Mouse (Mus musculus) G1E (cell line): ENCODE data around the gene Grm5. TPM values are rescaled to one million over a fixed set of nuclear protein-coding genes. Genes with fewer than 3 reads are reported as not detected.

Source experiments
- ATAC-seq: 2 replicates; pipeline ENCODE4 v1.8.0; 2016; ENCODE audit warnings: mild to moderate bottlenecking; ENCODE audit not compliant: insufficient number of reproducible peaks, poor library complexity, low FRiP score, severe bottlenecking; ENCODE audit errors: extremely low read depth
- DNase-seq: peaks from one replicate; pipeline ENCODE4 v3.0.0; 2012; ENCODE audit warnings: low spot score
- H3K27me3 ChIP-seq: 2 replicates; pipeline ENCODE4 v1.6.1; 2012; ENCODE audit warnings: mild to moderate bottlenecking, low read length, inconsistent platforms; ENCODE audit not compliant: insufficient read depth
- H3K36me3 ChIP-seq: replicated peaks from 2 replicates; pipeline ENCODE3; 2012; ENCODE audit warnings: mild to moderate bottlenecking, inconsistent platforms
- H3K4me1 ChIP-seq: 2 replicates; pipeline ENCODE4 v1.6.1; 2012; ENCODE audit warnings: low read depth, low read length, inconsistent platforms, mixed read lengths; ENCODE audit not compliant: insufficient read depth
- H3K4me3 ChIP-seq: 2 replicates; pipeline ENCODE4 v1.5.1; 2012; ENCODE audit warnings: low read depth, mild to moderate bottlenecking, inconsistent platforms, low read length, moderate library complexity, mixed read lengths
- H3K9me3 ChIP-seq: replicated peaks from 2 replicates; pipeline ENCODE4 v1.6.1; 2012; ENCODE audit warnings: inconsistent platforms
- CTCF ChIP-seq: IDR thresholded peaks from 2 replicates; pipeline ENCODE4 v1.5.1; 2012; ENCODE audit warnings: low read depth, low read length, inconsistent platforms, mixed read lengths
- GATA1 ChIP-seq: IDR thresholded peaks from 2 replicates; pipeline ENCODE4 v1.6.1; 2012; ENCODE audit warnings: borderline replicate concordance, low read length, inconsistent platforms, mixed read lengths
- GATA2 ChIP-seq: IDR thresholded peaks from 2 replicates; pipeline ENCODE4 v1.6.1; 2012; ENCODE audit warnings: low read depth, low read length, inconsistent platforms, borderline replicate concordance
- POLR2AphosphoS5 ChIP-seq: IDR thresholded peaks from 2 replicates; pipeline ENCODE4 v1.6.1; 2012; ENCODE audit warnings: low read depth, low read length, inconsistent platforms; ENCODE audit not compliant: insufficient replicate concordance
- TAL1 ChIP-seq: conservative IDR thresholded peaks from 2 replicates; pipeline ENCODE4 v1.6.1; 2012; ENCODE audit warnings: low read depth, low read length, inconsistent platforms, mixed read lengths
- polyA plus RNA-seq: library from polyadenylated mRNA; stranded (reverse); fragments of >175 nt; gene quantifications from 2 replicates; pipeline ENCODE4 v1.2.3, GENCODE M21; 2012
- total RNA-seq, 2 experiments: library from RNA; stranded (forward) in 1 of 2; stranded (reverse) in 1 of 2; fragments of 200-1000 nt in 1 of 2; fragments of >200 nt in 1 of 2; fragmentation: Nextera tagmentation in 1 of 2; gene quantifications; 2 replicates each; pipeline ENCODE4 v1.2.3; 2014 to 2017

The Grm5 gene
- total and polyA plus RNA-seq, 3 experiments: 0.05 to 0.23 TPM; not detected in 1

DNA sequence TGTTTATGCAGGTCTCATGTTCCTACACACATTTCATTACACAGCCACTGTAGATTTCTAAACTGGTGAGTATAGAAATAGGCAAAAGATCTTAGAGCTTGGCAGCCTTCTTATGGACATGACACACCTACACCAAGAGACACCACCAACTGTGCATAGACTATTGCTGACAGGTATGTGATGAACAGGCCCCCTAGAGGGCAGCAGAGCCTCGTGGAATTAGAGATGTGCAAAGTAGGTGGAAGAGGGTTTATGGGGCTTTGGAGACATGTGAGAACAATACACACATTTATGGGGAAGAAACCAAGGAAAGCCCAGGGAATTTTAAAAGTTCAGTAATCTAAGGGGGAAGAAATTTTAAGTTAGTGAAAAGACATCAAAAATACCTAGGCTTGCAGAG, 513.7 kb downstream of the Grm5 start:
- H3K36me3 ChIP-seq: no peaks in the 10 kb centered on the region
- no peaks in the 10 kb centered on the region for H3K4me1 ChIP-seq
- DNase-seq: no peak
- no peak for ATAC-seq
- TF ChIP-seq CTCF (no peak), GATA2 (no peak), TAL1 (no peak), GATA1 (no peak), POLR2AphosphoS5 (no peak)
- H3K9me3 ChIP-seq: no peaks in the 10 kb centered on the region
- no peak overlapping the region for H3K4me3 ChIP-seq
- H3K27me3 ChIP-seq: no peaks in the 10 kb centered on the region

DNA sequence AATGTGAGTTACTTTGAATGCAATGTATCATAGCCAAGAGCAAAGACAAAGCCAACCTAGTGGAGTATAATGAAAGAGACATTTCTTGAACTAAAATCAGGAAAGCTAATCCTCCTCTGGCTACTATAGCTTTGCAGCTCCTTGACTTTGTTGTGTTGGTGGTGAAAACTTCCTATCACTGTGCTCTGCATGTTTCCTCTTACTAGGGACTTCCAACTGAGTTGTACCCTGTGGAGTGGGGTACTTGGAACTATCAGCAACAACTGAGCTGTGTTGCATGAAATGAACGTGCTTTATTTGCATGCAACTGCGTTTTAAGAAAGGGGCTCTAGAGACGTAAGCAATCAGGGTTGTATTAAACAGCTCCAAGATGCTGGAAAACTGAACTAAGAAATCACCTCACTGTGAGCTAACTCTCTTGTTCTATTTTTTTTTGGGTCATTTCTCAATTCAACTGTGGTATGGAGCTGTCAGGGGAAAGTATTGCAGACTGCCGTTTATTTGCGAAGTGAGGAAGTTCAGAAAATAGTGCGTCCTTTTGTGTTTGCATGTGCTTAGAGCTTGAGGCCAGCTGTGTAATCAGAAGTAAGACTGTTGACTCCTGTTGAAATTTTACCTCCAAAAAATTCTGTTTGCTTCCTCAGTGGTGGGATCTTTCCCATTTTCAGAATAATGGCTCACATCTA, 532.9 kb downstream of the Grm5 start:
- no peak overlapping the region for H3K4me3 ChIP-seq
- TF ChIP-seq POLR2AphosphoS5: no peak
- TF ChIP-seq GATA2: no peak
- no peak for TF ChIP-seq TAL1
- TF ChIP-seq GATA1: no peak
- TF ChIP-seq CTCF: no peak
- no peaks in the 10 kb centered on the region for H3K27me3 ChIP-seq
- DNase-seq: no peak
- H3K36me3 ChIP-seq: no peaks in the 10 kb centered on the region
- no peaks in the 10 kb centered on the region for H3K4me1 ChIP-seq
- no peak for ATAC-seq
- no peaks in the 10 kb centered on the region for H3K9me3 ChIP-seq

DNA sequence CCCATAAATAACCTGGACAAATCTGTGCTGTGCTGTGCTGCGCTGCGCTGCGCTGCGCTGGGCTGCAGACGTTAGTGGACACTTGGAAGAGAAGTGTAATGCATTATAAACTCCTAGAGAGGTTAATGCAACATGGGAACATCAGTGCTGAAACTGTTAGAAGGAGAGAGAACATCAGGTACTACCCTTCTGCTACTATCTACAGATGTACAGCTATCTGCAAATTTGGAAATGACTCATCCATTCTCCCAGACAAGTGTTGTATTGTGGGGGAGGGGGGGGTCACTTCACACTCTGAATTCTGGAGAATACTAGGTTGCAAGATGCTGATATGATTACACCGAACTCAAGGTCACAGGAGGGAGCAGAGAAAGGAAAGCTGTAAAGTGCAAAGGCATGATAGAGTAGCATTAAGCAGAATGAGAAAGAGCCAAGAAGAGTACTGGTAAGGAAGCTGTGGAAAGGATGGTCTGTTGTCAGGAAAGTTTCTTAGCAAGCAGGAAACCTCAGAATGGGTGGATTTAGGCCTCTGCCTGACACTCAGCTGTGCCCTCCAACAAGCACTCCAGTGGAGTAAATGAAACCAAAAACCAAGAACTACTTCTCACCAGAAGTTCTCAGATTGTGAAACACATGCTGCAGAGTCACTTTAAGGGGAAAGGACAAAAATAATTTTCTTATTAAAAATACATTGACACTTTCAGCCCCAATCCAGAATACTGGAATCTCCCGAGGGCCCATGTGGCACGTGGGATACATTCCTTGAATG, 544.3 kb downstream of the Grm5 start:
- ATAC-seq (no peak), DNase-seq (no peak)
- no peaks in the 10 kb centered on the region for H3K36me3 ChIP-seq
- no peaks in the 10 kb centered on the region for H3K27me3 ChIP-seq
- TF ChIP-seq GATA1 (no peak), GATA2 (no peak), POLR2AphosphoS5 (no peak), TAL1 (no peak), CTCF (no peak)
- H3K9me3 ChIP-seq: peaks cover 5% of the 10 kb centered on the region; the same call in 1 of the 2 replicates
- H3K4me1 ChIP-seq: no peaks in the 10 kb centered on the region
- H3K4me3 ChIP-seq: no peak overlapping the region

DNA sequence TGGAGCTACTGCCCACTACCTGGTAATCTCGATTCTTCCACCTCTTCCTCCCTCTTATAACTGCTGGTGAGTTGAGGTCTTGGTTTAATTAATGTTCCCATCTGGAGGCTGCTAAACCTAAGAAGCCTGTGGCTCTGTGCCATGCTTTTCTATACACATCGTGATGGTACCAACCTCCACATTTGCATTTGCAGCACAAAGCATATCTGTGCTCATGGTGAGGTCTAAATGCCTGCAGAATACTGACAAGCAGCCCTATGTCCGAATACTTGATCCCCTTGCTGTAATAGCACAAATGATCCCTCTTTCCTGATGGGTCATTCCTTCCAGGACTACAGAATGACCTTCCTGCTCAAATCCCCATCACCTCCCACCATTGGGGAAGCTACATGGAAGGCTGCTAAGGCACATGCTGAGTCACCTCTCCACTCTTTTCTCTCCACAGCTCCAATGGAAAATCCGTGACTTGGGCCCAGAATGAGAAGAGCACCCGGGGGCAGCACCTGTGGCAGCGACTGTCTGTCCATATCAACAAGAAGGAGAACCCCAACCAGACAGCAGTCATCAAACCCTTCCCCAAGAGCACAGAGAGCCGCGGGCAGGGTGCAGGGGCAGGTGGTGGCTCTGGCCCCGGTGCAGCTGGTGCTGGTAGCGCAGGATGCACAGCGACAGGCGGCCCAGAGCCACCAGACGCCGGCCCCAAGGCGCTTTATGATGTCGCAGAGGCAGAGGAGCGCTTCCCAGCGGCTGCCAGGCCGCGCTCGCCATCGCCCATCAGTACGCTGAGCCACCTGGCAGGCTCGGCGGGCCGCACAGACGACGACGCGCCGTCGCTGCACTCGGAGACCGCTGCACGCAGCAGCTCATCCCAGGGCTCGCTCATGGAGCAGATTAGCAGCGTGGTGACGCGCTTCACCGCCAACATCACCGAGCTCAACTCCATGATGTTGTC, 545.8 kb downstream of the Grm5 start:
- no peaks in the 10 kb centered on the region for H3K4me1 ChIP-seq

DNA sequence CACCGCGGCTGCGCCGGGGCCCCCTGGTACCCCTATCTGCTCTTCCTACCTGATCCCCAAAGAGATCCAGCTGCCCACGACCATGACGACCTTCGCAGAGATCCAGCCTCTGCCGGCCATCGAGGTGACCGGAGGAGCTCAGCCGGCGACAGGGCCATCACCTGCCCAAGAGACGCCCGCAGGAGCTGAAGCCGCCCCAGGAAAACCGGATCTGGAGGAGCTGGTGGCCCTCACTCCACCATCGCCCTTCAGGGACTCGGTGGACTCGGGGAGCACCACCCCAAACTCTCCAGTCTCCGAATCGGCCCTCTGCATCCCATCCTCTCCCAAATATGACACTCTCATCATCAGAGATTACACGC, 546.5 kb downstream of the Grm5 start:
- no peak overlapping the region; the same call in 1 of the 2 replicates for H3K4me3 ChIP-seq
- no peaks in the 10 kb centered on the region for H3K4me1 ChIP-seq
- DNase-seq: no peak
- TF ChIP-seq GATA2 (no peak), GATA1 (no peak), POLR2AphosphoS5 (no peak), TAL1 (no peak), CTCF (no peak)
- ATAC-seq: no peak
- no peaks in the 10 kb centered on the region for H3K36me3 ChIP-seq
- H3K9me3 ChIP-seq: peaks cover 5% of the 10 kb centered on the region; the same call in 1 of the 2 replicates
- no peaks in the 10 kb centered on the region for H3K27me3 ChIP-seq

More for the DNA sequence above, 545.8 kb downstream of the Grm5 start:
- Histone ChIP-seq H3K9me3 (peaks cover 5% of the 10 kb centered on the region; the same call in 1 of the 2 replicates), H3K4me3 (no peak overlapping the region; the same call in 1 of the 2 replicates), H3K36me3 (no peaks in the 10 kb centered on the region), H3K27me3 (no peaks in the 10 kb centered on the region)
- no peak for ATAC-seq
- TF ChIP-seq GATA1 (no peak), TAL1 (no peak), CTCF (no peak), POLR2AphosphoS5 (no peak), GATA2 (no peak)
- no peak for DNase-seq
